Mouse (Mus musculus): Measurements from ENCODE around the gene Npas1.

Npas1 gene

GRCm38 (mm10) chr7:16468115-16468514, 9.4 kb downstream of the Npas1 start:
- 13% methylated on average over 5 of the region's 5 CpGs for WGBS

GRCm38 (mm10) chr7:16466565-16466964, 11.0 kb downstream of the Npas1 start:
- 67% methylated on average over 4 of the region's 4 CpGs for WGBS

DNA sequence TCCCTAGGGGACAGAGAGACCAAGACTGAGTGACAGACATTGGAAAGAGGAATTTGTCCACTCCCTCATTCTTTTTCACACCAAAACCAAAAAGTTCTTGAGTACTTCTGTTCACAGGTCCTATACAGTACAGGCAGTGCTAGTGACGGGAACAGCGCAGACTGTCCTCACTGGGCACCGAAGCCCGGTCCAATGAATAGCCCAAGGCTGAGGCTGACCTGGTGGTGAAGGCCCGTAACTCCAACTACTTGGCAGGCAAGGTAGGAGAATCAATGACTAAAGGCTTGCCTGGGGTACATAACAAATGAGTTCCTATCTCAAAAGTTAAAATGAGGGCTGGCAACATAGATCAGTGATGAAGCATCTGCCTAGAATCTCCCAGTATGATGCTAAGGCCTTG, 12.0 kb downstream of the Npas1 start:
- WGBS, result 95% methylated on average over 5 of the region's 5 CpGs

DNA sequence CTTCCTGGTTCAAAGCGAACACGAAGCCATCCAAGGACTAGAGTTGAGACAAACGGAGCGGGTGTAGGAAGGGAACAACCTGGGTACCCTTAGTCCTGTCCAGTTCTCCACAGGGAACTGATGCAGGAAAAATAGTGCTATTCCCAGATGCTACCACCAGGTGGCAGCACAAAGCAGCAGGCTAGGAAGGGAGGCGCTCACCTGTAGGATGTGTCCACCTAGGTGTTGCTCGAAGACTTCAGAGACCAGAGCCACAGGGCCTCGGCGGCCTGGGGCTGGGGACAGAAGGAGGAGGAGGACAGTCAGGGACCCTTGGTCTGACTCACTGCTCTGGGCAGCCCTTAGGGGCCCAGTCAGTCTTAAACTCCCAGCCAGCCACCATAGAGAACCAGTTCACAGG, 12.4 kb downstream of the Npas1 start:
- 10% methylated on average over 8 of the region's 8 CpGs for WGBS

DNA sequence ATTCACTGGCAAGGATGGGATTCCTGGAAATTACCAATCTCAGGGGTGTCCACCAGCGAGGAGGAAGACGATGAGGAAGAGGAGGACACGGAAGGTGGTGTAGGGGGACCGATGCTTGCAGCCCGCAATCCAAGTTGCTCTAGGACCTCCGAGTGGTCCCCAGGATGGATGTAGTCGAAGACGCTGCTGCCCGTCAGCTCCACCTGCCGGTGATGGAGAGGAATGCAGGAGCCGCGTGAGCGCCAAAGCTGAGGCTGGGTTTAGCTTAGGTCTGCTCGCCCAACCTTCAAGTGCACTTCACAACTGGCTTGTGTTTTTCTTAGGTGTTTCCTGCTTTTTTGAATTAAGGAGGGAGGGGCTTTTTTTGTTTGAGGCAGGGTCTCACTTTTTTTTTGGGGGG, 14.3 kb downstream of the Npas1 start:
- 1% methylated on average over 14 of the region's 14 CpGs for WGBS

- WGBS, result 86% methylated on average over 6 of the region's 6 CpGs
These were observed 15.8 kb downstream of the Npas1 start for GRCm38 (mm10) chr7:16461705-16462104.

- 60% methylated on average over 6 of the region's 6 CpGs for WGBS
These were observed 16.4 kb downstream of the Npas1 start for GRCm38 (mm10) chr7:16461151-16461550.

DNA sequence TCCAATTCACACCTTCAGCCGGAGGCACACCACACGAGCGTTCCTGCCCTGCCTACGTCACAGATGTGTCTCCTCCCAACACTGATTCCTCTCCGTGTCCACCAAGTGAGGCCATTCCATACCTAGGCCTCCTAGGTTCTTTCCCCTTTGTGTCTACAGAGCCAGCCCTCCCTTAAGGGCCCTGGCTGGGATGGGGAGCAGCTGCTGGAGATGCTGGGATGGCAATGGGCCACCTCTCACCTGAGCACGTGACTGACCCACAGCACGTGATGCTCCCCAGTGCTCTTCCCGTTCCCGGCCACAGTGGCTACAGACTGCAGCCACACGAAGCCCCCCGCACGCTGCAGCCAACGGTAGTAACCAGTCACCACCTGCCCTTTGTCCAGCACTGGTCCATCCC, 17.0 kb downstream of the Npas1 start:
- 67% methylated on average over 13 of the region's 13 CpGs for WGBS

DNA sequence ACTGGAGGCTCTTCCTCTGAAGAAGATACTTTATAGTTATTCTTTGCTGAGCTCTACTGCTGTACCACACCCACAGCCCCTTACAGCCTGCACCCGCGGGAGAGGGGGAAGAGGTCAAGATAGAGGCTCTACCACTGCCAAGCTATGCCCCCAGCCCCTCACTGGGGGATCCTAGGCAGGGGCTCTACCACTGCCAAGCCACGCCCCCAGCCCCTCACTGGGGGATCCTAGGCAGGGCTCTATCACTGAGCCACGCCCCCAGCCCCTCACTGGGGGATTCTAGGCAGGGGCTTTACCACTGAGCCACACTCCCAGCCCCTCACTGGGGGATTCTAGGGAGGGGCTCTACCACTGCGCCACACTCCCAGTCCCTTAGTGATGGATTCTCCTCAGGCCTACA, 21.2 kb downstream of the Npas1 start:
- 85% methylated on average over 5 of the region's 5 CpGs for WGBS

DNA sequence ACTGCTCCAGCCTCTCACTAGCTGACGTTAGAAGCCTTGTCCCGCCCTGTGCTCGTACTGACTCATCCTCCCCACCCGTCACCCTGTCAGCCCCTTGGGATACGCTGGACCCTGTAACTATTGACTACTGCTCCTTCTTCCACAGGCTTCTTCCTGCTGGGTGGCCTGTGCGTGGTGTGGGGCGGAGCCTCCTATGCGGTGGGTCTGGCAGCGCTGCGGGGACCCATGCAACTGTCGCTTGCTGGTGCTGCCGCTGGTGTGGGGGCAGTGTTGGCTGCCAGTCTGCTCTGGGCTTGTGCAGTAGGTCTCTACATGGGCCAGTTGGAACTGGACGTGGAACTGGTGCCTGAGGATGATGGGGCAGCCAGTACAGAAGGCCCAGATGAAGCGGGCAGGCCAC, 22.5 kb downstream of the Npas1 start:
- 93% methylated on average over 14 of the region's 14 CpGs for WGBS

- WGBS, result under 1% methylated on average over 23 of the region's 23 CpGs
These were observed 24.3 kb downstream of the Npas1 start for GRCm38 (mm10) chr7:16453118-16453711.

- 1% methylated on average over 30 of the region's 30 CpGs for WGBS
These were observed 24.9 kb downstream of the Npas1 start, which contains the start of gene Tmem160 for GRCm38 (mm10) chr7:16452587-16453073. Tmem160 (plus strand) TSS chr7:16452779.

DNA sequence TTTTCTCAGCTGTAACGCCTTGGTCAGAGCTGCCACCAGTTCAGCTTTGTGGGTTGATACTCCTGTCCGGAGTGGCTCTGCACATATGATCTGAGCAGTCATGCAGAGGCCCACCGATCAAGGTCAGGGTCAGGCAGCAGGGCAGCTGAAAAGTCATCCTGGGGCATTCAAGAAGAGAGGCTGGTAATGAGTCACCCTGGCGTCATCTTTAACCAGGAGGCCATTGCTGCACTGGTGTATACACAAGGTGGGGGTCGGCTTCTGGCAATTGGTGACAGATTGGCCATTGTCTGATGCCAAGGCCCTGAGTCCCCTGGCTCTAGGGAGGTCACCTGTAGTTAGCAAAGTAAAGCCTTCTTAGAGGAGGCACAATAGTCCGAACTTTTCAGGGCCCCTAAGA, 25.9 kb downstream of the Npas1 start:
- 85% methylated on average over 6 of the region's 6 CpGs for WGBS

DNA sequence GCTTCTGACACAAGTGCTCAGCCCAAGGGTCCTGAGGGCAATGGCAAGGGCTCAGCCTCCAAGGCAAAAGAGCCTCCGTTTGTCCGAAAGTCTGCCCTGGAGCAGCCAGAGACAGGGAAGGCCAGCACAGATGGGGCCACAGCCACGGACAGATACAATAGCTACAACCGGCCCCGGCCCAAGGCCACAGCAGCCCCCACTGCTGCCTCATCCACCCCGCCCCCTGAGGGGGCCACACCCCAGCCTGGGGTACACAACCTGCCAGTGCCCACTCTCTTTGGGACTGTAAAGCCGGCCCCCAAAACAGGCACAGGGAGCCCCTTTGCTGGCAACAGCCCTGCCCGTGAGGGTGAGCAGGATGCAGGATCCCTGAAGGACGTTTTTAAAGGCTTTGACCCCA, 42.4 kb downstream of the Npas1 start:
- WGBS, result 87% methylated on average over 9 of the region's 9 CpGs

GRCm38 (mm10) chr7:16433352-16433971, 44.1 kb downstream of the Npas1 start:
- 81% methylated on average over 3 of the region's 3 CpGs for WGBS

DNA sequence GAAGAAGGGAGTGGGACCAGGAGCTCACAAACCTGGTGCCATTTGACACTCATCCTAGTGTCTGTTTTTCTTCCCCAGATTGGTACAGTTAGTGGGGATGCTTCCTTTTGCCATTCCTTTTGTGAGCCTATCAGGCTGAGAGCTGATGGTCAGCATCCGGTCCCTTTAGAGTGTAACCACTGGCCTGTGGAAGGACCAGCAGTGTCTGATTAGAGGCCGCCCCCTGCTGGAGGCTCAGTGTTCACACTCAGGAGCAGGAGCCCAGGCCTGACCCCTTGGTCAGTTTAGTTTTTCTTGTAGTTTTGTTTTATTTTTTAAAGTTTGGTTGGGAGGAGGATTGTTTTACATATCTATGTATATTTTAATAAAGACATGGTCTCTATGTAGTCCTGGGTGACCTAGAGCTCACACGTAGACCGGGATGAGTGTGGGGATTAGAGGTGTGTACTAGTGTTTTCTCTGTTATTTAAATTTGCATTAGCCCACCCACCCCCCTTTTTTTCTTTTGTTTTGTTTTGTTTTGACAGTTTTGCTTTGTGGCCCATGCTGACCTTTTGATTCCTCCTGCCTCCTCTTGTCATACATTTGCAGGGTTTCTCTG, 51.3 kb downstream of the Npas1 start:
- 55% methylated on average over 4 of the region's 4 CpGs for WGBS

- 91% methylated on average over 10 of the region's 10 CpGs for WGBS
These were observed 51.8 kb downstream of the Npas1 start for GRCm38 (mm10) chr7:16425721-16426120.

DNA sequence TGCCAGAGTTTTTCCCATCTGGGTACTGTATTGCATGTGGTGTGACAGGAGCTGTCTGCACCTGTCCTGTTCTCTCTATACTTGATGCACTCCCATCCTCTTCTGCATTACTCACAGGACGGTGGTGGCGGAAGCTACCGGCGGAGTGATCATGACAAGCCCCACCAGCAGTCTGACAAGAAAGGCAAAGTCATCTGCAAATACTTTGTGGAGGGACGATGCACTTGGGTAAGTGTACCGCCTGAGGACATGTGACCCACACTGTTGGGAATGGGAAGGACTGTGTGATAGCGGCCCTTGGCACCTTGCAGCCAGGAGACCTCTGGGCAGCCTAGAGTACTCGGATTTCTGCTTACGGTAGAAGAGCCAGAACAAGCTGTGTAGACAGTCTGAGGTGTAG, 53.8 kb downstream of the Npas1 start:
- 88% methylated on average over 9 of the region's 9 CpGs for WGBS

GRCm38 (mm10) chr7:16422222-16422856, 55.2 kb downstream of the Npas1 start:
- 92% methylated on average over 18 of the region's 18 CpGs for WGBS

DNA sequence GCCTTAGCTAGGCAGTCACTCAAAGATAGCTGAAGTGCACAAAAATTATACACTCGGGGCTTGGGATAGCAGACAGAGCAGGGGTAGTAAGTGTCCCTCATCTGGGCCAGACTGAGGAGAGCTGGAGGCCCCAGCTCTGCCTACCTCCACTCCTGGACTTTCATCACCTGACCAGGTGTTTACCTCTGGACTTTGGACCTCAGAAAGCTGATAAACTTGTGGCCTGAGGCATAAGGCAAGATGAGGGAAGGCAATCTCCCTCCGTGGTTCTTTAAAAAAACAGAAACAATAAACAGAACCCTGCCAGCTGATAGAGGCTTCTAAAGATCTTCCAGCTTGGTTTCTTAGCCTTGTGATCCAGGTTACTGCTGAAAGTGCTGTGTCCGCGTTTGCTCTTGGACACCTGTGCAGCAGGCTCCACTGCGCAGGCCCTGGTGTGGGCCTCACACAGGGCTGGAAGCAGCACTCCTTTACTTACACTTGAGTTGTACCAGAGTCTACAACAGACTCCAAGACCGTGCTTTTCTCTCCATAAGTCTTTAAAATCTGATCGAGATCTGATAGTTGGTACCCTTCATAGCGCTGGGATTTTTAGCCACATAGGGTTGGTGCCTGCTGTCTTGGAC, 56.9 kb downstream of the Npas1 start:
- 94% methylated on average over 8 of the region's 8 CpGs for WGBS

- WGBS, result 89% methylated on average over 5 of the region's 5 CpGs
These were observed 58.8 kb downstream of the Npas1 start for GRCm38 (mm10) chr7:16418713-16419112.

GRCm38 (mm10) chr7:16417141-16417771, 60.3 kb downstream of the Npas1 start:
- 68% methylated on average over 10 of the region's 10 CpGs for WGBS

Measured in cerebral cortex, adult 2 months (tissue).